Mouse (Mus musculus) splenic B cell, adult 2 months (primary cell): ENCODE results near the gene Epha1.

Experiments
- DNase-seq: peaks from one replicate; pipeline ENCODE4 v3.0.0-alpha.2; 2011; ENCODE audit warnings: low read depth, low spot score
- H3K27me3 ChIP-seq: 2 replicates; pipeline ENCODE4 v1.6.1; 2012; ENCODE audit warnings: mild to moderate bottlenecking, low read length, moderate library complexity, mixed read lengths; ENCODE audit not compliant: control insufficient read depth, poor library complexity, insufficient read depth, severe bottlenecking
- H3K36me3 ChIP-seq: 2 replicates; pipeline ENCODE4 v1.6.1; 2012; ENCODE audit warnings: mild to moderate bottlenecking, low read length, moderate library complexity, mixed read lengths; ENCODE audit not compliant: control insufficient read depth, poor library complexity, insufficient read depth, severe bottlenecking

Gene Epha1

GRCm38 (mm10) chr6:42362974-42363373, 10.1 kb downstream of the Epha1 start:
- DNase-seq: no peak
- peaks cover 3% of the 10 kb centered on the region for H3K36me3 ChIP-seq
- no peaks in the 10 kb centered on the region for H3K27me3 ChIP-seq

GRCm38 (mm10) chr6:42362497-42362896, 10.6 kb downstream of the Epha1 start:
- no peaks in the 10 kb centered on the region for H3K27me3 ChIP-seq
- H3K36me3 ChIP-seq: peaks cover 3% of the 10 kb centered on the region
- no peak for DNase-seq

- H3K27me3 ChIP-seq: no peaks in the 10 kb centered on the region
- DNase-seq: no peak
- peaks cover 3% of the 10 kb centered on the region for H3K36me3 ChIP-seq
Observed at GRCm38 (mm10) chr6:42362074-42362473, 11.0 kb downstream of the Epha1 start.

DNA sequence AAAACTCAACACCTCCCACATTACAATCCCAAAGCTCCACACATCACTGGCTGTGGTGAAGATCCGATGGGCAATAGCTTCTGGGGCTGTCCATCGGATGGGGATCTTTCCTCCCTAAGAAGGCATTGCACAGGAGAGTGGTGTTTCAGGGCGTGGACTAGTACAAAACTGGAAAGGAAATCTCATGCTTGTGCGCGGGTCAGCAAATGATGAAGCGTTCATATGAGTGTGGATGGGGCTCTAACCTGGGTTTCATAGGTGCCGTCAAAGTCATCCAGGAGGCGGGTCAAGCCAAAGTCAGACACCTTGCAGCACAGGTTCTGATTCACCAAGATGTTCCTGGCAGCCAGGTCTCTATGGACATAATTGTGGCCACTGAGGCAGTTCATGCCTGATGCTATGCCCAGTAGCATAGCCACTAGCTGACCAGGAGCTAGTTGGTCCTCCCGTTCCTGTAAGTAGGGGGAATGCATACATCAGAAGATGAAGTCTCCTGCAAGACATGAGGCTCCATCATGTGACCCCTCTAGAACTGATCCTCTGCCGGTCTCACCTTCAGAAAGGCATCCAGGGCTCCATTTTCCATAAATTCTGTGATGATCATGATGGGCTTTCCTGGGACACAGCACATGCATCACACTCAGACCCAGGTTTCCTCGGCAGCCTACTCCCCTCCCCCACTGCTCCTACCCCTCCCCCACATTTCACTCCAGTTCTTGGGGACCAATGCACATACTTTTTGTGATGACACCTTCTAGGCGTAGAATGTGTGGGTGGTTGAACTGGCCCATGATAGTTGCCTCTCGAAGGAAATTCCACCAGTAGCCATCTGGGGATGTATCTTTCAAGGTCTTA, 11.8 kb downstream of the Epha1 start:
- Histone ChIP-seq H3K36me3 (peaks cover 3% of the 10 kb centered on the region), H3K27me3 (no peaks in the 10 kb centered on the region)
- DNase-seq: no peak

GRCm38 (mm10) chr6:42360231-42360840, 12.7 kb downstream of the Epha1 start:
- DNase-seq: no peak

DNA sequence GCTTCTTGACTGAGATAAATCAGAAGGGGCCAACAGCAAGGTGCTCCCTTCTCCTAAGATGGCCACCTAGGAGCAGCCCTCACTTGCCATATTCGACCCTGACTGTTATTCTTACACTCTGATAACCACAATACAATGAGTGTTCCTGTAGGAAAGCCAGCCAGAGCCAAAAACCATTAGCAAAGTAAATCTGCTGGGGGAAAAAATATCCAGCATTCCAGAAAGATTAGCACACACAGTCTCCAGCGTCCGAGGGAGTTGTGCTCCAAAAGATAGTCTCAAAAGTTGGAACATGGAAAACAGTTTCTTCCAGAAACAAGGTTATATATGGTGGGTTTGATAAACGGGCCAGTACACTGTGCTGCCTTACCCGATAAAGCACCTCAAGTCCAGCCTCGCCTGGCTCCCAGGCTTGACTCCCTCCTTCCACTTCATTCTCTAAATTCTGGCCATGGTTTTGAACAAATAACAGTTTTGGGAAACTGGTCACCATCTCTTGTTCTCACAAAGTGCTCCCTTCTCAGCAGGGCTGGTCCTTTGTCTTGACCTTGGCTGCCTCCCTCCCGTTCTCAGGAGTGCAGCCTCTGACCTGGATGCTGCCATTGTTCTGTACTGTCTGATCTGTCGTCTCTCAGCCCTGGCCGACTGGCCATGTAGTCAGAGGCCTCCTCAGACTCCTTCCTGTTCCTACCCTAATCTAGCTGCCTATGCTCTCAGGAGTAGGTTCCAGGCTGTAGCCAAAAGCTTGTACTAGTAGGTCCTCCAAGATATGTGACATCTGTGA, 13.5 kb downstream of the Epha1 start:
- H3K27me3 ChIP-seq: no peaks in the 10 kb centered on the region
- DNase-seq: no peak
- peaks cover 3% of the 10 kb centered on the region for H3K36me3 ChIP-seq

More at GRCm38 (mm10) chr6:42360231-42360840, 12.7 kb downstream of the Epha1 start:
- Histone ChIP-seq H3K36me3 (peaks cover 3% of the 10 kb centered on the region), H3K27me3 (no peaks in the 10 kb centered on the region)

- Histone ChIP-seq H3K36me3 (peaks cover 3% of the 10 kb centered on the region), H3K27me3 (no peaks in the 10 kb centered on the region)
- no peak for DNase-seq
Observed at GRCm38 (mm10) chr6:42358901-42359300, 14.2 kb downstream of the Epha1 start.

DNA sequence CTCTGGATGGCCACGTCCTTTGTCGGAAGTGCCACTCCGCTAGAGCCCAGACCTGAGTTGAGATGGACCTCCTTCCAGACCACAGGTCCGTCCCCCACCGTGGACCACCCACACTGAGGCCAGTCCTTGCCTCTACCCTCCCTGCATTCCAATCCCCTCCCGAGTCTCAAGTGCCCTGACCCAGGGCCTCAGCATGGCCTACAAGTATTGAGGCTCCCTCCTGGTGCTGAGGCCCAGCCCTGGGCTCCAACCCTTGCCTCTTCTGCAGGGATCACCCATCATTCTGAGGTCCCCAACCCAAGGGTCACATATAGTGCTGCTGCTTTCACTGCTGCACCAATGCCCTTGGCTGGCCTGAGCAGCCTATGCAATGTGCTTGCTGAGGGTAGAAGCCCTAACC, 15.2 kb downstream of the Epha1 start:
- H3K27me3 ChIP-seq: no peaks in the 10 kb centered on the region
- no peak for DNase-seq

DNA sequence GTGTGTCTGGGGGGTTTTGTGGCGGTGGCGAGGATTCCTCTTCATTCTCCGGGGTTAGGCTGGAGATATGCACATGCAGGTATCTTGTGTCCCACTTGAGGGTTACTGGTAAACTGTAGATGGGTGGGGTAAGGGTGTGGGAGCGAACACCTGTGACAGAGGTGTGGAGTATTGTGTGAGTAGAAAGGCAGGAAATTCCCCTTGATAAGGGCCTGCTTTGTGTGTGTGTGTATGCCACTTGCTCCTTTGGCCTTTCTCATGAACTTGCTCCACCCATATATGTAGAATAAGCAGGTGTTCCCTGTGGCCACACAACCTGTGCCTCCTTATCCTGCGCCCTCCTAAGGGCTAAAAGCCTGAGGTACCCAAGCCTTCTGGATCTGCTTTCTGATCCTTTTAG, 16.2 kb downstream of the Epha1 start:
- H3K27me3 ChIP-seq: no peaks in the 10 kb centered on the region
- peaks cover 3% of the 10 kb centered on the region for H3K36me3 ChIP-seq
- no peak for DNase-seq

More for the DNA sequence above, 15.2 kb downstream of the Epha1 start:
- peaks cover 3% of the 10 kb centered on the region for H3K36me3 ChIP-seq

DNA sequence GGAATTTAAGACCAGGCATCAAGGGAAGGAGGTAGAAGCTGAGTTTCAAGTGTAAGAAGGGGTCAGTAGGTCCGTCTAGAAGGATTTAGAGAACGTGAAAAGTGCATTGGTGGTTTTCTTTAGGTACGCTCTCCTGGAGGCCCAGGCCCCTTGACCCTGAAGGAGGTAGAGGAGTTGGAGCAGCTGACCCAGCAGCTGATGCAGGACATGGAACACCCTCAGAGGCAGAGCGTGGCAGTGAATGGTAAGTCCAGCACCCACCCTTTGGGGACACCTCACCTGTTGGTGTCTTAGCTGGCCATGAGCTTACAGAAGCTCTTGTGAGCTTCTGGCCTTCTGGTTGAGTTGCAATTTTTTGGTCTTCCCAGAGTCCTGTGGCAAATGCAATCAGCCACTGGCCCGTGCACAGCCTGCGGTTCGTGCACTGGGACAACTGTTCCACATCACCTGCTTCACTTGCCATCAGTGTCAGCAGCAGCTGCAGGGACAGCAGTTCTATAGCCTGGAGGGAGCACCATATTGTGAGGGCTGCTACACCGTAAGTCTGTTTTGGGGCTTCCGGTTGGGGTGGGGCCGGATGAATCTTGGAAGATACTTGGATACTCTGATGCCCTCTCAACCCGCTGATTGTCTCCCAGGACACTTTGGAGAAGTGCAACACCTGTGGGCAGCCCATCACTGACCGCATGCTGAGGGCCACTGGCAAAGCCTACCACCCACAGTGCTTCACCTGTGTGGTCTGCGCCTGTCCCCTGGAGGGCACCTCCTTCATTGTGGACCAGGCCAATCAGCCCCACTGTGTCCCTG, 17.1 kb downstream of the Epha1 start:
- no peak for DNase-seq
- H3K36me3 ChIP-seq: peaks cover 3% of the 10 kb centered on the region
- no peaks in the 10 kb centered on the region for H3K27me3 ChIP-seq

DNA sequence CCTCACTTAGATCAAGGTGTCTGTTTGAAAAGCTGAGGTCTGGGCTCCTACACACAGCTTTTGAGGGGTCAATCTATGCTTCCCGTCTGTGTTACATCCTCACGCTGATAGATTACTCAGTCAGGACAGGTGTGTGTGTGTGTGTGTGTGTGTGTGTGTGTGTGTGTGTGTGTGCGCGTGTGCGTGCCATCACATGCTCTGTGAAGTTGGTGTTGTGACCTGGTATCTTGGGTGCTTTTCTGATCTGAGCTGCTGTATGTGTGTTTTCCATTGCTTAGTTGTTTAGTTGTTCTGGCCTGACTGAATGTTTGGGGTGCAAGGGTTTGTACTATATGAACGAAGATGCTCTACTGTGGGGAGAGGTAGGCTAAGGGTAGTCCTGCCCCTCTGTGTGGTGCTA, 17.7 kb downstream of the Epha1 start:
- no peak for DNase-seq
- Histone ChIP-seq H3K36me3 (peaks cover 3% of the 10 kb centered on the region), H3K27me3 (no peaks in the 10 kb centered on the region)

DNA sequence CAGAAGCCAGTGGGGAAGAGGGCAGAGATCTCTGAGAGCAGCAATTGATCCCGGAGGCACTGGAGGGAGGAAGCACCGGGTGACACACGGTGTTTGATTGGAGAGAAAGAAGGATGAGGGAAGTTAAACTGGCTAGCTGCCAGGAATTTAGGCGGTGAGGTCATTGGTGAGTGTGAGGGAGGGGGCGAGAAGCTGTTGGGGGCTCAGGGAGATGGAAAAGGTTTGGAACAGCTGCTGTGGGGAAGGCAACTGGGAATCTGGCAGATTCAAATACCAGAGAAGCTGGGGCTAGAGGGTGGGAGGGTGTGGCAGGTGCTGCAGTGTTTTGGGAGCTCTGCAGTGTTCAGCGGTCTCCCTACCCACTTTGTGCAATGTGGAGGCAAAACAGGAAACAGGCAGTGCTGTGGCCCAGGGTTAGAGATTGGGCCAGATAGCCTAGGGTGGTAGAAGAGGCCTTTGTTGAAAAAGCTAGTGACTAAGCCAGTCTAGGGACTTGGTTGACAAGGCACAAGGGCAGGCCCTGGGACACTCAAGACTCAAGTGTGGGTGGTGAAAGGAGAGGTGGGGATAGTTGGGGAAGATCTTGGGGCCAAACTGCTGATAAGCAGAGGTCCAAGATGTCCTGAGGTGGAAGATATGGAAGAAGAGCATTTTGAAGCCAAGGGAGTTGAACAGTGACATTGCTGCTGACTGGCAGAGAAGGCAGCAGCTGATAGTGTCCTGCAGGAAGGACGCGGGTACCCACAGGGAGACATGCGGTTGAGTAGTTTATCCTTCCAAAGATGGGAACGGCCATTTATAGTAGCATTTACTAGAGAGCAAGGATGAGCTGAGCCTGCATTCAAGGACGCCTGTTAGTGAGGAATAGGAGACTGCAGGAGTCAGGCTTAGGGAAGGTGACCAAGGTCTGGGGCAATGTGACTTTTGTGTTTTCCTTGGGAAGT, 18.7 kb downstream of the Epha1 start:
- no peak for DNase-seq
- H3K27me3 ChIP-seq: no peaks in the 10 kb centered on the region
- H3K36me3 ChIP-seq: peaks cover 3% of the 10 kb centered on the region

- Histone ChIP-seq H3K27me3 (no peaks in the 10 kb centered on the region), H3K36me3 (no peaks in the 10 kb centered on the region; the same call in 1 of the 2 replicates)
- DNase-seq: peak; percentile 56
Observed at GRCm38 (mm10) chr6:42353180-42353579, 19.9 kb downstream of the Epha1 start.
